Mouse (Mus musculus) brown adipose tissue, adult 24 weeks (tissue): Measurements from ENCODE around the gene Ccl7. TPM values are rescaled to one million over a fixed set of nuclear protein-coding genes. Genes with fewer than 3 reads are reported as not detected.

Experiments
- H3K27ac ChIP-seq: fragments of 200-500 bp; replicated peaks from 2 replicates; pipeline ENCODE4 v1.5.1; 2012; ENCODE audit warnings: low read depth, mild to moderate bottlenecking, low read length
- H3K4me1 ChIP-seq: fragments of 200-500 bp; 2 replicates; pipeline ENCODE4 v1.6.1; 2012; ENCODE audit warnings: low read length, mixed read lengths; ENCODE audit not compliant: control insufficient read depth, insufficient read depth, insufficient read length
- H3K4me3 ChIP-seq: fragments of 200-500 bp; 2 replicates; pipeline ENCODE4 v1.5.1; 2012; ENCODE audit warnings: low read depth, mild to moderate bottlenecking, low read length, moderate library complexity; ENCODE audit not compliant: insufficient read depth
- polyA plus RNA-seq: library from polyadenylated mRNA; stranded (reverse); fragments of >200 nt; gene quantifications from 2 replicates; pipeline ENCODE4 v1.2.4, GENCODE M21; 2012; ENCODE audit not compliant: missing spikeins, insufficient read depth, insufficient read length

Ccl7 gene
- polyA plus RNA-seq, 1 experiment: 10.1 TPM

DNA sequence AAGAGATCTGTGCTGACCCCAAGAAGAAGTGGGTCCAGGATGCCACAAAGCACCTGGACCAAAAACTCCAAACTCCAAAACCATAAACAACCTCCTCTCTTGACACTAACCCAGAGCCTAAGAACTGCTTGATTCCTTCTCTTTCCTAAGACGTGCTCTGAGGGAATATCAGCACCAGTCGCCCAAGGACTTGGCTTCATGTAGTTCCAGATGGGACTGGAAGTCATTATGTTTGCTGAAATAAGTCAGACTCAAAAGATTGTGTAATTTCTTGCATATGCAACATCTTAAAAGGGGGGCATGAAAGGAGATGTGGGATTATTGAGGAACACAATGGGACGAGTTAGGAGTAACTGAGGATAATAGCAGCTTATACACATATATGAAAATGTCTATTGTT lies 16.7 kb downstream of the Ccl7 start:
- Histone ChIP-seq H3K27ac (peak overlapping the region; percentile 58), H3K4me3 (no peak overlapping the region), H3K4me1 (peaks cover 2% of the 10 kb centered on the region; the same call in 1 of the 2 replicates)

DNA sequence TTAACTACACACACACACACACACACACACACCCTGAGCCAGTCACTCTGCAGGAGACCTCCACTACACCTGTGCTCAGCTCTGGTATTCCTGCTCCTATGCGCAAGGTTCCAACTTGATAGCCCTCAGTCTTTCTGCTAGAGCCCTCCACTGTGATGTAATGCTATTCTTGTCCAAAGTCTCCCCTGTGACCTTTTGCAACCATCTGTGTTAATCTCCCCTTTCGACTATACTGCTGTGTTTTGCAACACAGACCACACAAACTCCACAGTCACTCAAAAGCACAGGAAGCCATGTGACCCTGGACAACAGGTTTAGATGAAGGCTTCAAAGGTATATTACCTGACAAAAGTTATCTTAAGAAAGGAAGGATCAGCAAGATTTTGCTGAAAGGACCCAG lies 17.9 kb downstream of the Ccl7 start:
- no peak overlapping the region for H3K27ac ChIP-seq
- no peak overlapping the region for H3K4me3 ChIP-seq
- H3K4me1 ChIP-seq: peaks cover 2% of the 10 kb centered on the region; the same call in 1 of the 2 replicates

- H3K4me1 ChIP-seq: no peaks in the 10 kb centered on the region
- H3K27ac ChIP-seq: no peak overlapping the region
- no peak overlapping the region for H3K4me3 ChIP-seq
Observed at GRCm38 (mm10) chr11:82066953-82067571, 21.6 kb downstream of the Ccl7 start.

- Histone ChIP-seq H3K4me3 (no peak overlapping the region), H3K4me1 (no peaks in the 10 kb centered on the region), H3K27ac (no peak overlapping the region)
Observed at GRCm38 (mm10) chr11:82071076-82071475, 25.6 kb downstream of the Ccl7 start.

- no peak overlapping the region for H3K4me3 ChIP-seq
- no peak overlapping the region for H3K27ac ChIP-seq
- no peaks in the 10 kb centered on the region for H3K4me1 ChIP-seq
Observed at GRCm38 (mm10) chr11:82072374-82072773, 26.9 kb downstream of the Ccl7 start.

DNA sequence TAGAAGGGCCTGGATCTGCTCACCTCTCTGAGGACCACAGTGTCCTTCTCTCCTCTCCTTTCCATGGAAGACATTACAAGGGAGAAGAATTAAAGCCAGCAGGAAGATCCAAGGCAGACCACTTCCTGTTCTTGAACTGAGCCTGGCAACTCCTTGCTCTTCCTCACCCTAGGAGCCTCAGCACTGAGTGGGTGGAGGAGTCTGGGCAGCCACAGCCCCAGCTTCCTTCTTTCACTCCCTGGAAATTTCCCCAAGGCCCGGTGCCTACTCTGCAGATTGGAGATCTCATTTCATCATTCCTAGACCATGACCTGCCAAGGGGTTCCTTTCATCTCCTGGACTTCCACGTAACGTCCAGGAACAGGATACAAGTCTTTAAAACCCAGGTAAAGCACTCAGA lies 27.5 kb downstream of the Ccl7 start:
- no peaks in the 10 kb centered on the region for H3K4me1 ChIP-seq
- no peak overlapping the region for H3K4me3 ChIP-seq

GRCm38 (mm10) chr11:82073686-82074085 lies 28.2 kb downstream of the Ccl7 start:
- no peak overlapping the region for H3K27ac ChIP-seq
- no peaks in the 10 kb centered on the region for H3K4me1 ChIP-seq

More for the DNA sequence above, 27.5 kb downstream of the Ccl7 start:
- H3K27ac ChIP-seq: no peak overlapping the region

DNA sequence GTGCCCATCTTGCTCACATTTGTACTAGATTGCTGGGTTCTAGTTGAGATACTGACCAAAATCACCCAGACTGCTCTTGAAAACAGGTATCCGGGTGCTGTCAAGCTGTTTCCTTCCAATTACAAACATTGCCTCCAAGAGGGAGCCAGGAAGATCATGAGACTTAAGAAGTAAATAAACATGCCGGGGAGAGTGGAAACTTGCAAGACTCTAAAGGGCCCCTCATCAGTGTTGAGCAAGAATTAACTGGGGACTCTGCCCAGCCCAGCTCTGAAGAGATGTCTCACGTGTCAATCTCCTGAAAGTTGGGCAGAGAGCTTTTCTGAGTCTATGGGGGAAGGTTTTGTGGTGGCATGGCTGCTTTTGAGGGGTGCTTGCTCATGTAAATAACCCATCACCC lies 31.5 kb downstream of the Ccl7 start:
- no peaks in the 10 kb centered on the region for H3K4me1 ChIP-seq
- H3K4me3 ChIP-seq: no peak overlapping the region
- H3K27ac ChIP-seq: no peak overlapping the region

More at GRCm38 (mm10) chr11:82073686-82074085, 28.2 kb downstream of the Ccl7 start:
- H3K4me3 ChIP-seq: no peak overlapping the region

GRCm38 (mm10) chr11:82078136-82078730 lies 32.7 kb downstream of the Ccl7 start:
- no peak overlapping the region for H3K4me3 ChIP-seq
- H3K27ac ChIP-seq: no peak overlapping the region
- H3K4me1 ChIP-seq: no peaks in the 10 kb centered on the region

- no peaks in the 10 kb centered on the region for H3K4me1 ChIP-seq
- no peak overlapping the region for H3K4me3 ChIP-seq
- H3K27ac ChIP-seq: no peak overlapping the region
Observed at GRCm38 (mm10) chr11:82080865-82081264, 35.4 kb downstream of the Ccl7 start.

DNA sequence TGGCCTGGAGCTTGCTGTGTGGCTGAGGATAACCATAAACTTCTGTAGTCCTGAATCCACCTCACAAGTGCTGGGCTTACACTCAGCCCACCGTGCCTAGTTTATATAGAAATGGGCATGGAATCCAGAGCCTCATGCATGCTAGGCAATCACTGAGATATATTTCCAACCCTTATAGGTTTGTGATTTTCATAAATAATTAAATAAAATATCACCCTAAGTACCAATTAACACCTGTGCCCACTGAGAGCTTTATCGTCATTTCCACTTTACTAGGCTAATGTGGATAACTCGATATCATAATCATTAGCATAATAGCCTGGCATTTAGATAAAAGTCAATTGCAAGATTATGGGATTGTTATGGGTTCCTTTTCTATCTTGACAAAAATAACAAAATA lies 38.8 kb downstream of the Ccl7 start:
- Histone ChIP-seq H3K27ac (no peak overlapping the region), H3K4me3 (no peak overlapping the region), H3K4me1 (no peaks in the 10 kb centered on the region)

Other genes with a start within 250 kb of the Ccl7 start
- not detected in 2 replicates for gene 5530401A14Rik, start 185.0 kb upstream of the Ccl7 start, polyA plus RNA-seq
- gene Asic2, start 77.3 kb upstream of the Ccl7 start, polyA plus RNA-seq: not detected in 2 replicates
- gene Ccl2, start 10.1 kb upstream of the Ccl7 start, polyA plus RNA-seq: 3.2 and 14.0 TPM in 2 replicates
- not detected in 2 replicates for gene Gm17268, start 7.2 kb upstream of the Ccl7 start, polyA plus RNA-seq
- 50.1 and 51.7 TPM in 2 replicates for gene Ccl11, start 12.1 kb downstream of the Ccl7 start, polyA plus RNA-seq
- 4.0 and 4.1 TPM in 2 replicates for gene Ccl12, start 56.1 kb downstream of the Ccl7 start, polyA plus RNA-seq
- 10.5 and 10.8 TPM in 2 replicates for gene Ccl8, start 69.5 kb downstream of the Ccl7 start, polyA plus RNA-seq